Mouse (Mus musculus): Measurements from ENCODE around the gene Kcnd1. TPM values are rescaled to one million over a fixed set of nuclear protein-coding genes. Genes with fewer than 3 reads are reported as not detected.
A peak's percentile ranks its signal among the peaks of the same experiment; 100 is the strongest.

Kcnd1 gene
- polyA plus RNA-seq, 1 experiment from 2014 or later = 1.8 TPM

DNA sequence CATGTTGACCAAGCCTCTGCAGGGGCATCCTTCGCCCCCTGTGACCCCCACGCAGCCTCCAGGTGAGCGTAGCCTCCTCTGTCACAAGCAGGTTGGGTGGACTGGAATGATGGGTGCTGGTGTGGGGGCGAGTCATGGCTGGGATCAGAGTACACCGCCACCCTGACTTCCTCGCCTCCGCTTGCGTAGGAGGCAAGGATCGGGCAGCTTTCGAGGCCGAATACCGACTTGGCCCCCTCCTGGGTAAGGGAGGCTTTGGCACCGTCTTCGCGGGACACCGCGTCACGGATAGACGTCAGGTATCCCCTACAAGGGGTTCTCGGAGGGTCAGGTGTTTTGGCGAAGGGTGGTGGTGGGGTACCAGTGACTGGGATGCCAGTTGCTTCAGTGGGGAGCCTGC, 56.4 kb downstream of the Kcnd1 start:
- H3K27me3 ChIP-seq (ENCODE audit: control insufficient read depth, insufficient read depth, low read length) = no peaks in the 10 kb centered on the region
- H3K27ac ChIP-seq (replicated peaks in 1 of 2; ENCODE audit: control insufficient read depth in 1 of 2, insufficient read depth in 1 of 2, low read depth in 2 of 2, low read length in 2 of 2) = no peak overlapping the region
- H3K9me3 ChIP-seq (ENCODE audit: control insufficient read depth, low read length) = no peaks in the 10 kb centered on the region
- 21% methylated on average over 21 of the region's 21 CpGs for WGBS
- peak overlapping the region; percentile 68 for H3K9ac ChIP-seq (ENCODE audit: low read length)
- peaks cover 21% of the 10 kb centered on the region for H3K36me3 ChIP-seq (ENCODE audit: control insufficient read depth, insufficient read depth, low read length)
- peaks cover 3 to 7% of the 10 kb centered on the region in 2 experiments; a peak in 2 of 4 replicates for H3K4me1 ChIP-seq (ENCODE audit: control insufficient read depth in 2 of 2, insufficient read depth in 2 of 2, low read length in 2 of 2)
- no peak for ATAC-seq (ENCODE audit: insufficient number of reproducible peaks, insufficient read depth, low FRiP score, low read depth)
- peak overlapping the region; percentile 85 for H3K4me2 ChIP-seq (ENCODE audit: low read length)
- peak overlapping the region; percentile 45 to 49 for H3K4me3 ChIP-seq (ENCODE audit: control insufficient read depth in 1 of 2, insufficient read depth in 1 of 2, low read depth in 1 of 2, low read length in 2 of 2)

- WGBS = 23% methylated on average over 11 of the region's 11 CpGs
These were observed 57.7 kb downstream of the Kcnd1 start for GRCm38 (mm10) chrX:7879819-7880218.

GRCm38 (mm10) chrX:7883841-7884567, 61.9 kb downstream of the Kcnd1 start, which contains the start of gene Slc35a2:
Slc35a2 (plus strand) TSS chrX:7884028.
- ATAC-seq (ENCODE audit: insufficient number of reproducible peaks, insufficient read depth, low FRiP score, low read depth) = peak; percentile 92
- H3K4me2 ChIP-seq (ENCODE audit: low read length) = peak within 1 kb of the TSS; percentile 72
- peak within 1 kb of the TSS; percentile 49 to 85; a peak in 3 of 4 replicates for H3K27ac ChIP-seq (replicated peaks in 1 of 2; ENCODE audit: control insufficient read depth in 1 of 2, insufficient read depth in 1 of 2, low read depth in 2 of 2, low read length in 2 of 2)
- H3K4me1 ChIP-seq (ENCODE audit: control insufficient read depth in 2 of 2, insufficient read depth in 2 of 2, low read length in 2 of 2) = peaks cover 3 to 5% of the 10 kb centered on the region in 2 experiments; a peak in 2 of 4 replicates
- H3K4me3 ChIP-seq (ENCODE audit: control insufficient read depth in 1 of 2, insufficient read depth in 1 of 2, low read depth in 1 of 2, low read length in 2 of 2) = peak within 1 kb of the TSS; percentile 49 to 94
- H3K9ac ChIP-seq (ENCODE audit: low read length) = peak within 1 kb of the TSS; percentile 63
- 15% methylated on average over 49 of the region's 49 CpGs for WGBS
- no peaks in the 10 kb centered on the region for H3K9me3 ChIP-seq (ENCODE audit: control insufficient read depth, low read length)
- H3K36me3 ChIP-seq (ENCODE audit: control insufficient read depth, insufficient read depth, low read length) = no peaks in the 10 kb centered on the region
- no peaks in the 10 kb centered on the region for H3K27me3 ChIP-seq (ENCODE audit: control insufficient read depth, insufficient read depth, low read length)

More at GRCm38 (mm10) chrX:7879819-7880218, 57.7 kb downstream of the Kcnd1 start:
- no peak overlapping the region for H3K27ac ChIP-seq (replicated peaks in 1 of 2; ENCODE audit: control insufficient read depth in 1 of 2, insufficient read depth in 1 of 2, low read depth in 2 of 2, low read length in 2 of 2)
- H3K9ac ChIP-seq (ENCODE audit: low read length) = no peak overlapping the region; the same call in 1 of the 2 replicates
- H3K4me3 ChIP-seq (ENCODE audit: control insufficient read depth in 1 of 2, insufficient read depth in 1 of 2, low read depth in 1 of 2, low read length in 2 of 2) = no peak overlapping the region
- peak overlapping the region; percentile 85 for H3K4me2 ChIP-seq (ENCODE audit: low read length)
- H3K4me1 ChIP-seq (ENCODE audit: control insufficient read depth in 2 of 2, insufficient read depth in 2 of 2, low read length in 2 of 2) = peaks cover 6 to 7% of the 10 kb centered on the region in 2 experiments; a peak in 2 of 4 replicates
- H3K36me3 ChIP-seq (ENCODE audit: control insufficient read depth, insufficient read depth, low read length) = peaks cover 10% of the 10 kb centered on the region
- no peaks in the 10 kb centered on the region for H3K27me3 ChIP-seq (ENCODE audit: control insufficient read depth, insufficient read depth, low read length)
- ATAC-seq (ENCODE audit: insufficient number of reproducible peaks, insufficient read depth, low FRiP score, low read depth) = no peak
- no peaks in the 10 kb centered on the region for H3K9me3 ChIP-seq (ENCODE audit: control insufficient read depth, low read length)

MicroRNAs within 50 kb of the gene (microRNA counts, 519-probe panel; counts per million panel counts)
- 322 counts per million, percentile 70 among the panel's probes with 10 or more counts for microRNA mmu-miR-1198

Small RNA genes within 50 kb of the gene (microRNA-seq; reads per million reads assigned to microRNA genes)
- gene Mir1198 = 31.0 reads per million, percentile 36 among the genes with 10 or more reads in this experiment

Other genes starting within 250 kb of the Kcnd1 start
- not detected in 2 replicates for gene Foxp3, start 248.6 kb upstream of the Kcnd1 start, polyA plus RNA-seq (2014; fragmentation: Nextera tagmentation; extraction: Ambion mirVana)
- gene Ppp1r3f, start 248.0 kb upstream of the Kcnd1 start, polyA plus RNA-seq (2014; fragmentation: Nextera tagmentation; extraction: Ambion mirVana) = 1.2 TPM in 2 replicates
- gene Ccdc22, start 216.8 kb upstream of the Kcnd1 start, polyA plus RNA-seq (2014; fragmentation: Nextera tagmentation; extraction: Ambion mirVana) = 16.1 and 17.4 TPM in 2 replicates
- not detected in 2 replicates for gene Cacna1f, start 215.2 kb upstream of the Kcnd1 start, polyA plus RNA-seq (2014; fragmentation: Nextera tagmentation; extraction: Ambion mirVana)
- 0.24 and 2.0 TPM in 2 replicates for gene Syp, start 183.8 kb upstream of the Kcnd1 start, polyA plus RNA-seq (2014; fragmentation: Nextera tagmentation; extraction: Ambion mirVana)
- gene Prickle3, start 165.0 kb upstream of the Kcnd1 start, polyA plus RNA-seq (2014; fragmentation: Nextera tagmentation; extraction: Ambion mirVana) = 6.2 and 7.8 TPM in 2 replicates
- 194 and 196 TPM in 2 replicates for gene Plp2, start 150.9 kb upstream of the Kcnd1 start, polyA plus RNA-seq (2014; fragmentation: Nextera tagmentation; extraction: Ambion mirVana)
- gene Magix, start 141.0 kb upstream of the Kcnd1 start, polyA plus RNA-seq (2014; fragmentation: Nextera tagmentation; extraction: Ambion mirVana) = 0.54 and 0.74 TPM in 2 replicates
- gene Gpkow, start 125.2 kb upstream of the Kcnd1 start, polyA plus RNA-seq (2014; fragmentation: Nextera tagmentation; extraction: Ambion mirVana) = 33.5 TPM in 2 replicates
- 18.5 and 24.0 TPM in 2 replicates for gene Wdr45, start 108.0 kb upstream of the Kcnd1 start, polyA plus RNA-seq (2014; fragmentation: Nextera tagmentation; extraction: Ambion mirVana)
- not detected in 2 replicates for gene Gm45208, start 100.0 kb upstream of the Kcnd1 start, polyA plus RNA-seq (2014; fragmentation: Nextera tagmentation; extraction: Ambion mirVana)
- 36.3 and 40.8 TPM in 2 replicates for gene Praf2, start 93.8 kb upstream of the Kcnd1 start, polyA plus RNA-seq (2014; fragmentation: Nextera tagmentation; extraction: Ambion mirVana)
- 4.7 and 5.9 TPM in 2 replicates for gene Ccdc120, start 71.4 kb upstream of the Kcnd1 start, polyA plus RNA-seq (2014; fragmentation: Nextera tagmentation; extraction: Ambion mirVana)
- 13.1 and 14.5 TPM in 2 replicates for gene Tfe3, start 59.7 kb upstream of the Kcnd1 start, polyA plus RNA-seq (2014; fragmentation: Nextera tagmentation; extraction: Ambion mirVana)
- 25.0 and 26.6 TPM in 2 replicates for gene Gripap1, start 32.5 kb upstream of the Kcnd1 start, polyA plus RNA-seq (2014; fragmentation: Nextera tagmentation; extraction: Ambion mirVana)
- 16.2 and 19.9 TPM in 2 replicates for gene Otud5, start 19.1 kb downstream of the Kcnd1 start, polyA plus RNA-seq (2014; fragmentation: Nextera tagmentation; extraction: Ambion mirVana)
- gene Pim2, start 56.0 kb downstream of the Kcnd1 start, polyA plus RNA-seq (2014; fragmentation: Nextera tagmentation; extraction: Ambion mirVana) = 3.8 and 4.9 TPM in 2 replicates
- gene Slc35a2, start 61.7 kb downstream of the Kcnd1 start, polyA plus RNA-seq (2014; fragmentation: Nextera tagmentation; extraction: Ambion mirVana) = 15.2 and 18.3 TPM in 2 replicates
- 61.9 and 65.1 TPM in 2 replicates for gene Pqbp1, start 77.0 kb downstream of the Kcnd1 start, polyA plus RNA-seq (2014; fragmentation: Nextera tagmentation; extraction: Ambion mirVana)
- 132 and 159 TPM in 2 replicates for gene Timm17b, start 77.1 kb downstream of the Kcnd1 start, polyA plus RNA-seq (2014; fragmentation: Nextera tagmentation; extraction: Ambion mirVana)
- not detected in 2 replicates for gene Gm10491, start 85.5 kb downstream of the Kcnd1 start, polyA plus RNA-seq (2014; fragmentation: Nextera tagmentation; extraction: Ambion mirVana)
- gene Gm10490, start 87.3 kb downstream of the Kcnd1 start, polyA plus RNA-seq (2014; fragmentation: Nextera tagmentation; extraction: Ambion mirVana) = not detected in 2 replicates
- gene Pcsk1n, start 97.5 kb downstream of the Kcnd1 start, polyA plus RNA-seq (2014; fragmentation: Nextera tagmentation; extraction: Ambion mirVana) = 0.09 and 0.63 TPM in 2 replicates
- not detected in 2 replicates for gene Eras, start 106.3 kb downstream of the Kcnd1 start, polyA plus RNA-seq (2014; fragmentation: Nextera tagmentation; extraction: Ambion mirVana)
- 25.3 and 26.5 TPM in 2 replicates for gene Hdac6, start 125.6 kb downstream of the Kcnd1 start, polyA plus RNA-seq (2014; fragmentation: Nextera tagmentation; extraction: Ambion mirVana)
- gene Gata1, start 155.8 kb downstream of the Kcnd1 start, polyA plus RNA-seq (2014; fragmentation: Nextera tagmentation; extraction: Ambion mirVana) = 0.24 and 0.54 TPM in 2 replicates
- gene Glod5, start 196.2 kb downstream of the Kcnd1 start, polyA plus RNA-seq (2014; fragmentation: Nextera tagmentation; extraction: Ambion mirVana) = not detected in 2 replicates